Mouse (Mus musculus) embryonic facial prominence, embryonic 15.5 days (tissue): Measurements from ENCODE around the gene Ccm2l. TPM values are rescaled to one million over a fixed set of nuclear protein-coding genes. Genes with fewer than 3 reads are reported as not detected.

ENCODE experiments used
- ATAC-seq: fragments of 200-750 bp; cut with Nextera tagmentation; 2 replicates; pipeline ENCODE4 v1.8.0; 2017; ENCODE audit warnings: low read depth, moderate TSS enrichment; ENCODE audit not compliant: insufficient number of reproducible peaks, low FRiP score, low TSS enrichment
- H3K27ac ChIP-seq: fragments of 300-500 bp; sonication (generic); replicated peaks from 2 replicates; pipeline ENCODE4 v1.5.1; 2015; ENCODE audit warnings: mild to moderate bottlenecking, inconsistent platforms
- H3K27me3 ChIP-seq: fragments of 300-500 bp; sonication (generic); 2 replicates; pipeline ENCODE4 v1.6.1; 2015; ENCODE audit warnings: inconsistent platforms
- H3K36me3 ChIP-seq: fragments of 300-500 bp; sonication (generic); 2 replicates; pipeline ENCODE4 v1.6.1; 2015; ENCODE audit warnings: mild to moderate bottlenecking, inconsistent platforms
- H3K4me1 ChIP-seq: fragments of 300-500 bp; sonication (generic); 2 replicates; pipeline ENCODE4 v1.6.1; 2015; ENCODE audit warnings: inconsistent platforms
- H3K4me2 ChIP-seq: fragments of 300-500 bp; sonication (generic); replicated peaks from 2 replicates; pipeline ENCODE4 v1.6.1; 2015; ENCODE audit warnings: mild to moderate bottlenecking, inconsistent platforms
- H3K4me3 ChIP-seq: fragments of 300-500 bp; sonication (generic); replicated peaks from 2 replicates; pipeline ENCODE4 v1.5.1; 2015; ENCODE audit warnings: mild to moderate bottlenecking, inconsistent platforms
- H3K9ac ChIP-seq: fragments of 300-500 bp; sonication (generic); 2 replicates; pipeline ENCODE4 v1.6.1; 2015; ENCODE audit warnings: inconsistent platforms
- H3K9me3 ChIP-seq: fragments of 300-500 bp; sonication (generic); replicated peaks from 2 replicates; pipeline ENCODE4 v1.6.1; 2016; ENCODE audit warnings: inconsistent platforms
- WGBS: fragments of 180-500 bp; shearing (Covaris S2); methylation state at CpG from one replicate; pipeline ENCODE4 v1.1.7; 2015; 5-methylcytosine and 5-hydroxymethylcytosine counted together
- polyA plus RNA-seq: library from polyadenylated mRNA; unstranded; fragments of >200 nt; fragmentation: Nextera tagmentation; extraction: Ambion mirVana; gene quantifications from 2 replicates; pipeline ENCODE4 v1.2.1, GENCODE M21; 2015

Gene Ccm2l
- polyA plus RNA-seq, 1 experiment from 2014 or later, result 3.0 TPM

- no peaks in the 10 kb centered on the region for H3K36me3 ChIP-seq
- H3K9me3 ChIP-seq, result no peaks in the 10 kb centered on the region
- H3K27me3 ChIP-seq, result peaks cover 43% of the 10 kb centered on the region
- no peak overlapping the region for H3K27ac ChIP-seq
- no peak overlapping the region for H3K4me3 ChIP-seq
- H3K4me1 ChIP-seq, result peaks cover 5% of the 10 kb centered on the region; the same call in 1 of the 2 replicates
- WGBS, result 55% methylated on average over 6 of the region's 6 CpGs
- H3K9ac ChIP-seq, result no peak overlapping the region
- ATAC-seq, result no peak
- H3K4me2 ChIP-seq, result no peak overlapping the region
These were observed 10.4 kb upstream of the Ccm2l start for GRCm38 (mm10) chr2:153055270-153055920.

GRCm38 (mm10) chr2:153058365-153058764 lies 7.4 kb upstream of the Ccm2l start:
- peaks cover 14% of the 10 kb centered on the region for H3K27me3 ChIP-seq
- H3K4me3 ChIP-seq, result no peak overlapping the region
- no peaks in the 10 kb centered on the region for H3K4me1 ChIP-seq
- ATAC-seq, result no peak
- no peak overlapping the region for H3K4me2 ChIP-seq
- WGBS, result 58% methylated on average over 4 of the region's 4 CpGs
- no peaks in the 10 kb centered on the region for H3K9me3 ChIP-seq
- H3K9ac ChIP-seq, result no peak overlapping the region
- H3K36me3 ChIP-seq, result no peaks in the 10 kb centered on the region
- H3K27ac ChIP-seq, result no peak overlapping the region

GRCm38 (mm10) chr2:153060216-153060615 lies 5.5 kb upstream of the Ccm2l start:
- no peak for ATAC-seq
- Histone ChIP-seq H3K36me3 (no peaks in the 10 kb centered on the region), H3K4me2 (no peak overlapping the region), H3K27me3 (0 out of 2 replicates have a peak, but pooled peaks cover 6% of the 10 kb centered on the region), H3K9ac (no peak overlapping the region), H3K9me3 (no peaks in the 10 kb centered on the region), H3K4me1 (no peaks in the 10 kb centered on the region), H3K27ac (no peak overlapping the region), H3K4me3 (no peak overlapping the region)
- WGBS, result 83% methylated on average over 7 of the region's 7 CpGs

- Histone ChIP-seq H3K4me2 (no peak overlapping the region), H3K36me3 (no peaks in the 10 kb centered on the region), H3K27me3 (peaks cover 26% of the 10 kb centered on the region), H3K4me3 (no peak overlapping the region), H3K4me1 (no peaks in the 10 kb centered on the region), H3K9me3 (no peaks in the 10 kb centered on the region), H3K9ac (no peak overlapping the region), H3K27ac (no peak overlapping the region)
- WGBS, result 37% methylated on average over 3 of the region's 3 CpGs
- ATAC-seq, result no peak
These were observed 2.4 kb upstream of the Ccm2l start for GRCm38 (mm10) chr2:153063394-153063793.

- Histone ChIP-seq H3K4me2 (no peak overlapping the region), H3K9ac (no peak overlapping the region), H3K27me3 (peaks cover 34% of the 10 kb centered on the region), H3K36me3 (no peaks in the 10 kb centered on the region), H3K27ac (no peak overlapping the region), H3K4me3 (no peak overlapping the region), H3K4me1 (no peaks in the 10 kb centered on the region), H3K9me3 (no peaks in the 10 kb centered on the region)
- 56% methylated on average over 9 of the region's 9 CpGs for WGBS
- ATAC-seq, result no peak
These were observed 1.4 kb upstream of the Ccm2l start for GRCm38 (mm10) chr2:153064190-153064970.

- no peak overlapping the region for H3K4me2 ChIP-seq
- H3K9ac ChIP-seq, result no peak overlapping the region
- H3K9me3 ChIP-seq, result no peaks in the 10 kb centered on the region
- no peak for ATAC-seq
- no peaks in the 10 kb centered on the region for H3K36me3 ChIP-seq
- H3K27me3 ChIP-seq, result peaks cover 60% of the 10 kb centered on the region
- no peak overlapping the region for H3K27ac ChIP-seq
- H3K4me1 ChIP-seq, result peaks cover 7% of the 10 kb centered on the region
- no peak overlapping the region for H3K4me3 ChIP-seq
- 29% methylated on average over 6 of the region's 6 CpGs for WGBS
These were observed 1.2 kb downstream of the Ccm2l start for GRCm38 (mm10) chr2:153066991-153067390.

GRCm38 (mm10) chr2:153070762-153071490 lies 5.2 kb downstream of the Ccm2l start:
- 0 out of 2 replicates have a peak overlapping the region, but pooled peaks have one; percentile 39 for H3K4me3 ChIP-seq
- peak overlapping the region; percentile 60; the same call in 1 of the 2 replicates for H3K4me2 ChIP-seq
- H3K9me3 ChIP-seq, result no peaks in the 10 kb centered on the region
- ATAC-seq, result no peak
- no peak overlapping the region for H3K9ac ChIP-seq
- peaks cover 83% of the 10 kb centered on the region for H3K27me3 ChIP-seq
- peaks cover 11% of the 10 kb centered on the region for H3K4me1 ChIP-seq
- H3K36me3 ChIP-seq, result no peaks in the 10 kb centered on the region
- H3K27ac ChIP-seq, result no peak overlapping the region
- WGBS, result 12% methylated on average over 23 of the region's 23 CpGs

- peak; percentile 40; the same call in 1 of the 2 replicates for ATAC-seq
- Histone ChIP-seq H3K27ac (no peak overlapping the region), H3K4me2 (peak overlapping the region; percentile 60), H3K4me3 (peak overlapping the region; percentile 39), H3K9me3 (no peaks in the 10 kb centered on the region), H3K9ac (no peak overlapping the region), H3K27me3 (peaks cover 79% of the 10 kb centered on the region), H3K4me1 (peaks cover 11% of the 10 kb centered on the region), H3K36me3 (no peaks in the 10 kb centered on the region)
- WGBS, result 6% methylated on average over 67 of the region's 67 CpGs
These were observed 5.9 kb downstream of the Ccm2l start for GRCm38 (mm10) chr2:153071491-153072184.

GRCm38 (mm10) chr2:153074651-153075050 lies 8.9 kb downstream of the Ccm2l start:
- ATAC-seq, result no peak
- no peak overlapping the region for H3K4me2 ChIP-seq
- WGBS, result 82% methylated on average over 10 of the region's 10 CpGs
- H3K36me3 ChIP-seq, result no peaks in the 10 kb centered on the region
- peaks cover 11% of the 10 kb centered on the region for H3K4me1 ChIP-seq
- no peak overlapping the region for H3K4me3 ChIP-seq
- H3K9me3 ChIP-seq, result no peaks in the 10 kb centered on the region
- no peak overlapping the region for H3K9ac ChIP-seq
- H3K27ac ChIP-seq, result no peak overlapping the region
- H3K27me3 ChIP-seq, result peaks cover 59% of the 10 kb centered on the region

- H3K9me3 ChIP-seq, result no peaks in the 10 kb centered on the region
- peaks cover 46% of the 10 kb centered on the region for H3K27me3 ChIP-seq
- ATAC-seq, result no peak
These were observed 10.2 kb downstream of the Ccm2l start for GRCm38 (mm10) chr2:153075961-153076360.

More at GRCm38 (mm10) chr2:153075961-153076360, 10.2 kb downstream of the Ccm2l start:
- H3K4me2 ChIP-seq, result no peak overlapping the region
- H3K4me3 ChIP-seq, result no peak overlapping the region
- WGBS, result 57% methylated on average over 2 of the region's 2 CpGs
- H3K9ac ChIP-seq, result no peak overlapping the region
- H3K27ac ChIP-seq, result no peak overlapping the region
- no peaks in the 10 kb centered on the region for H3K36me3 ChIP-seq
- peaks cover 11% of the 10 kb centered on the region for H3K4me1 ChIP-seq
